Mouse (Mus musculus) cortical plate, adult 2 months (tissue): Measurements from ENCODE around the gene Esf1.

Experiments used
- CTCF ChIP-seq: fragments of 200-500 bp; IDR thresholded peaks from 2 replicates; pipeline ENCODE4 v1.5.1; 2011; ENCODE audit warnings: mild to moderate bottlenecking, control low read depth, low read length; ENCODE audit not compliant: insufficient read depth; ENCODE audit errors: extremely low read depth
- POLR2A ChIP-seq: fragments of 200-500 bp; IDR thresholded peaks from 2 replicates; pipeline ENCODE4 v1.6.1; 2011; ENCODE audit warnings: mild to moderate bottlenecking, low read length, control low read depth; ENCODE audit not compliant: insufficient read depth; ENCODE audit errors: extremely low read depth

GRCm38 (mm10) chr2:140099971-140100370 lies 70.4 kb downstream of the Esf1 start:
- TF ChIP-seq POLR2A (no peak), CTCF (no peak)
